Mouse (Mus musculus) hindbrain, embryonic 10.5 days (tissue): ENCODE measurements around the gene Fli1. TPM values are rescaled to one million over a fixed set of nuclear protein-coding genes. Genes with fewer than 3 reads are reported as not detected.
A peak's percentile ranks its signal among the peaks of the same experiment; 100 is the strongest.

Experiments used
- DNase-seq: peaks from one replicate; pipeline ENCODE4 v3.0.0-alpha.2; 2017; ENCODE audit warnings: low spot score
- H3K27ac ChIP-seq: fragments of 300-500 bp; sonication (generic); 2 replicates; pipeline ENCODE4 v1.5.1; 2016; ENCODE audit warnings: mild to moderate bottlenecking, moderate library complexity
- H3K27me3 ChIP-seq: fragments of 300-500 bp; sonication (generic); 2 replicates; pipeline ENCODE4 v1.6.1; 2016; ENCODE audit warnings: mild to moderate bottlenecking; ENCODE audit not compliant: poor library complexity, insufficient read depth, severe bottlenecking
- H3K36me3 ChIP-seq: fragments of 300-500 bp; sonication (generic); 2 replicates; pipeline ENCODE4 v1.6.1; 2016; ENCODE audit warnings: mild to moderate bottlenecking, moderate library complexity
- H3K4me1 ChIP-seq: fragments of 300-500 bp; sonication (generic); replicated peaks from 2 replicates; pipeline ENCODE4 v1.6.1; 2016; ENCODE audit warnings: mild to moderate bottlenecking
- H3K4me3 ChIP-seq: fragments of 300-500 bp; sonication (generic); 2 replicates; pipeline ENCODE4 v1.5.1; 2016; ENCODE audit warnings: mild to moderate bottlenecking, moderate library complexity
- H3K9me3 ChIP-seq: fragments of 300-500 bp; sonication (generic); 2 replicates; pipeline ENCODE4 v1.6.1; 2016; ENCODE audit warnings: mild to moderate bottlenecking, moderate library complexity
- WGBS: fragments of 180-500 bp; shearing (Covaris S2); methylation state at CpG from one replicate; pipeline ENCODE4 v1.1.7; 2016; 5-methylcytosine and 5-hydroxymethylcytosine counted together
- polyA plus RNA-seq: library from polyadenylated mRNA; unstranded; fragments of >200 nt; fragmentation: Nextera tagmentation; extraction: Ambion mirVana; gene quantifications from 2 replicates; pipeline ENCODE4 v1.2.1, GENCODE M21; 2016

The Fli1 gene
- polyA plus RNA-seq, 1 experiment from 2014 or later: 23.1 TPM

GRCm38 (mm10) chr9:32567603-32568002 is 24.9 kb upstream of the Fli1 start:
- Histone ChIP-seq H3K36me3 (no peaks in the 10 kb centered on the region), H3K27me3 (peaks cover 15% of the 10 kb centered on the region; the same call in 1 of the 2 replicates), H3K27ac (no peak overlapping the region), H3K4me1 (peaks cover 34% of the 10 kb centered on the region), H3K4me3 (no peak overlapping the region), H3K9me3 (no peaks in the 10 kb centered on the region)
- DNase-seq: no peak
- WGBS: 68% methylated on average over 7 of the region's 7 CpGs

DNA sequence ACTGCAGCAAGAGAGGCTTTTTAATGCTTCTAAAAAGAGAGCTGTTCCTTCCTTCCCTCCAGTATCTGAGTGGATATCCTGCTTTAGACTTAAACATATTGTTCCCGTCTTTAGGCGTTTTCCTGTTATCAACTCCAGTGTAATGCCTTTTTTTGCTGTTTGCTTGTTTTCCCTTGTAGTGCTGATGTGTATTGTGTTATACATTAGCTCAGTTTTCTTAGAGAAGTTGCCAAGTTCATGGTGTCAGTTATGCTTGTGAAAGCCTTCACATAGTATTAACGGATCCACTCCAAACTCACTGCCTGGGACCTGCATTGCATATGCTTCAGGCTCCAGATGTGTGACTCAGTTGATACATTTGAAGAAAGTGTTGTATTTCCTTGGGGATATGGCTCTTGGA is 22.6 kb upstream of the Fli1 start:
- Histone ChIP-seq H3K27ac (no peak overlapping the region), H3K4me3 (no peak overlapping the region), H3K9me3 (no peaks in the 10 kb centered on the region), H3K4me1 (peaks cover 31% of the 10 kb centered on the region; the same call in 1 of the 2 replicates), H3K36me3 (no peaks in the 10 kb centered on the region), H3K27me3 (peaks cover 15% of the 10 kb centered on the region; the same call in 1 of the 2 replicates)
- WGBS: 80% methylated on average over 3 of the region's 3 CpGs
- no peak for DNase-seq

DNA sequence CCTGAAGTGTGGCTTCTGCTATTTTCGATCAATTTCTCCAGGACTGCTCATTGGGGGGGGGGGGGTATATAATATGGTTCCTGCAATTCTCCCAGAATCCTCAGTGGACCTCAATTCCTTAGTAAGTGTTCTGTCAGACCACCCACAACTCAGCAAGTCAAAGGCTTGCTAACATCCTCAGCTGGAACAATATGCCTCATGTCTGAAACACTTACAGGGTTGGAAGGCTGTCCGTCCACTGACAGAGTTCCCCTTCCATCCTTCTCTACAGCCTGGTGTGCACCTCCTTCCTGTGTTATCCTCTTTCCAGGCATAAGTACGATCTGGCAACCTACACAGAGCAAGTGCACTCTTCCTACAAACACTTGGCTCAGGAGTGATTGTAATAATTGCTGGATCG is 20.2 kb upstream of the Fli1 start:
- Histone ChIP-seq H3K27me3 (peaks cover 15% of the 10 kb centered on the region; the same call in 1 of the 2 replicates), H3K9me3 (no peaks in the 10 kb centered on the region), H3K27ac (no peak overlapping the region), H3K4me3 (no peak overlapping the region), H3K4me1 (peaks cover 25% of the 10 kb centered on the region; the same call in 1 of the 2 replicates), H3K36me3 (no peaks in the 10 kb centered on the region)
- 79% methylated on average over 4 of the region's 4 CpGs for WGBS
- no peak for DNase-seq

DNA sequence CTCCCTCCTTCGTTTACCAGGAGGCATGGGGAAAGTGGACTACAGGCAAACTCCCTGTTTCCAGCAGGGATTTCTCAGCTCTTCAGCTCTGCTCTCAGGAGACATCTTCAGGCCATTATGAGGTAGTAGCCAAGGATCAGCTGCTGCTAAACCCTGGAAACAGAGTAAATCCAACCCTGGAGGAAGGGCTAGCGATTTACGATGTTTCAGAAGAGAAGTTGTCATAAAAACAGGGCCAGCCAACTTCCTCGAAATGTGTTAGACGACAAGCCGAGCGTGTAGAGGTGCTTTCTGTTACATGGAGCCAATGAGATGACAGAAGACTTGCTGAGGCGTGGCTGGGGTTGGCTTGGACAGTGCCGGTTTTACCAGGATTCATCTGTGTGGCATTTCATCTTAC is 19.7 kb upstream of the Fli1 start:
- H3K27ac ChIP-seq: no peak overlapping the region
- H3K27me3 ChIP-seq: peaks cover 16% of the 10 kb centered on the region
- H3K36me3 ChIP-seq: no peaks in the 10 kb centered on the region
- H3K9me3 ChIP-seq: no peaks in the 10 kb centered on the region
- 65% methylated on average over 9 of the region's 9 CpGs for WGBS
- H3K4me1 ChIP-seq: peaks cover 21% of the 10 kb centered on the region; the same call in 1 of the 2 replicates
- DNase-seq: no peak
- no peak overlapping the region for H3K4me3 ChIP-seq

DNA sequence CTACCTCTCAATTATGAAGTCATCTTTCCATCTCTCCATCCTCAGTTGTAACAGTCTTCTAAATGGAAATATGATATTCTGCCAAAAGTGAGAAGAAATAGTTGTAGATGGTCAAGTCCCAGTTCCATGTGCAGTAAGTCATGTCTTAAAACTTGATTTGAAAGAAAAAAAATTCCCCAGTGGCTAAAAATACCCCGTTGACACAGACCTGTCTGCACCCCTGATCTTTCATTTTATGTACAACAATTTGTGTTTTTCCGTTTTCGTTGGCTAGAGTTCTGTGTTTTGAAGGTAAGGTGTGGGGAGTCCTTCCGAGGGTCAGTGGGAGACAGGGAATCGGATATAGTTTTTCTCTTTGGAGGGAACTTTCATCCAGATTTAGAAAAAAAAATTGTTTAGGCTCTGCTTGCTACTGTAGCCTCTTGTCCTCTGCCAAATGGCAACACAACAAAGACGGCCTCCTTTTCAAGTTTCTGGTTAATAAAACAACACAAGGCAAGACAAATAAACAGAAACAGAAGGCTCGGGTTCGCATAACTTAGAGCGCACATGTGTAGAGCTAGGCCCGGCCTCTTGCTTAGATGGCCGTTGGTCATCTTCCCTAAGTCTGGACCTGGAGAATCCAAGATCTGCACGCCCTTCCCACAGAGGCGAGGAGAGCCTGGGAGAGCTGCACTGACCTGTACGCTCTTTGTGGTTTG is 18.7 kb upstream of the Fli1 start:
- no peak for DNase-seq
- 84% methylated on average over 14 of the region's 14 CpGs for WGBS

DNA sequence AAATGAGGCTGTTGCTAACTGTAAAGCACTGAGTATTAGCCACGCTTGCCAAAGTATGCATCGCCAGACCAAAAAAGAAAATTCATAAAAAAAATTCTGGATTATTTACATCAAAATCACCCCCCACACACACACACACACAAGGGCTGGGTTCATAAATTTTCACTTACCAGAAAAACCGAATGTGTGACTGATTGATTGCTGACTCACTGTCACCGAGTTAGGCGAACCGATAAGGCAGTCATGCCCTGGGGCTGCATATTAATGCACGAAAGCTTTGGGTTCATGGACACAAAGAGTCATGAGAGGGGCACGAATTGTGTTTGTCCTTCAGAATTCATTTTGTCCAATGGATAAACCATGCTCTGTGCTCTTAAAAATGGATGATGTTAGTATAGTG is 17.2 kb upstream of the Fli1 start:
- 74% methylated on average over 8 of the region's 8 CpGs for WGBS
- no peak overlapping the region for H3K27ac ChIP-seq

More for the DNA sequence above, 18.7 kb upstream of the Fli1 start:
- Histone ChIP-seq H3K27ac (no peak overlapping the region), H3K36me3 (no peaks in the 10 kb centered on the region), H3K4me1 (peaks cover 20% of the 10 kb centered on the region; the same call in 1 of the 2 replicates), H3K4me3 (no peak overlapping the region), H3K27me3 (peaks cover 18% of the 10 kb centered on the region), H3K9me3 (no peaks in the 10 kb centered on the region)

GRCm38 (mm10) chr9:32559454-32559853 is 16.8 kb upstream of the Fli1 start:
- Histone ChIP-seq H3K4me3 (no peak overlapping the region), H3K27me3 (peaks cover 18% of the 10 kb centered on the region), H3K9me3 (no peaks in the 10 kb centered on the region), H3K4me1 (peaks cover 14% of the 10 kb centered on the region; the same call in 1 of the 2 replicates), H3K36me3 (no peaks in the 10 kb centered on the region), H3K27ac (no peak overlapping the region)
- DNase-seq: no peak

More for the DNA sequence above, 17.2 kb upstream of the Fli1 start:
- Histone ChIP-seq H3K4me3 (no peak overlapping the region), H3K4me1 (peaks cover 18% of the 10 kb centered on the region; the same call in 1 of the 2 replicates), H3K9me3 (no peaks in the 10 kb centered on the region), H3K36me3 (no peaks in the 10 kb centered on the region), H3K27me3 (peaks cover 18% of the 10 kb centered on the region)
- no peak for DNase-seq

- 80% methylated on average over 7 of the region's 7 CpGs for WGBS
- Histone ChIP-seq H3K9me3 (no peaks in the 10 kb centered on the region), H3K36me3 (no peaks in the 10 kb centered on the region)
Observed at GRCm38 (mm10) chr9:32556313-32556712, 13.7 kb upstream of the Fli1 start.

DNA sequence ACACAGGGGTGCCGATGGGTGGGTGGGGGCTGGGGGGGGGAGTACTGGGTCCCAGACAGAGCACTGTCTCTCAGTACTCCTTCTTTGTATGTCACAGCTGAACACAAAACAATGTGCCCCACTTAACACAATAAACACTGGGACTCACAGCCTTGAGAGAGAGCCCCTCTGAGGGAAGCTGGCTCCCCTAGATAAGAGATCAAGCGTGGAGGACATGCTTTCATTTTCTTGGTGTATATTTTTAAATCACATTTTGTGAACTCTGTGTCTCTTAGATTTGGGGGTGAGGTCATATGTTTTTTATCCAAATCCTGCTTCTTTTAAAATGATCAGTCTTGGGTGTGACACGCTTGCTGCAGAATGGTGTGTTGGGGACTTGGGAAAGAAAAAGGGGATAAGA is 12.6 kb upstream of the Fli1 start:
- Histone ChIP-seq H3K27ac (no peak overlapping the region), H3K9me3 (no peaks in the 10 kb centered on the region)
- 90% methylated on average over 3 of the region's 3 CpGs for WGBS

More at GRCm38 (mm10) chr9:32556313-32556712, 13.7 kb upstream of the Fli1 start:
- DNase-seq: no peak
- Histone ChIP-seq H3K27ac (no peak overlapping the region), H3K27me3 (peaks cover 14% of the 10 kb centered on the region), H3K4me1 (no peaks in the 10 kb centered on the region; the same call in 1 of the 2 replicates), H3K4me3 (no peak overlapping the region)

GRCm38 (mm10) chr9:32550541-32550940 is 7.9 kb upstream of the Fli1 start:
- Histone ChIP-seq H3K36me3 (no peaks in the 10 kb centered on the region), H3K27ac (peak overlapping the region; percentile 74; the same call in 1 of the 2 replicates), H3K4me1 (peaks cover 55% of the 10 kb centered on the region), H3K27me3 (peaks cover 66% of the 10 kb centered on the region), H3K4me3 (no peak overlapping the region; the same call in 1 of the 2 replicates), H3K9me3 (no peaks in the 10 kb centered on the region)
- DNase-seq: peak; percentile 63
- under 1% methylated on average over 10 of the region's 10 CpGs for WGBS

More for the DNA sequence above, 12.6 kb upstream of the Fli1 start:
- Histone ChIP-seq H3K36me3 (no peaks in the 10 kb centered on the region), H3K27me3 (peaks cover 22% of the 10 kb centered on the region), H3K4me3 (no peak overlapping the region), H3K4me1 (peaks cover 10% of the 10 kb centered on the region)
- no peak for DNase-seq

GRCm38 (mm10) chr9:32549462-32550384 is 7.1 kb upstream of the Fli1 start:
- Histone ChIP-seq H3K36me3 (no peaks in the 10 kb centered on the region), H3K27me3 (peaks cover 74% of the 10 kb centered on the region)

DNA sequence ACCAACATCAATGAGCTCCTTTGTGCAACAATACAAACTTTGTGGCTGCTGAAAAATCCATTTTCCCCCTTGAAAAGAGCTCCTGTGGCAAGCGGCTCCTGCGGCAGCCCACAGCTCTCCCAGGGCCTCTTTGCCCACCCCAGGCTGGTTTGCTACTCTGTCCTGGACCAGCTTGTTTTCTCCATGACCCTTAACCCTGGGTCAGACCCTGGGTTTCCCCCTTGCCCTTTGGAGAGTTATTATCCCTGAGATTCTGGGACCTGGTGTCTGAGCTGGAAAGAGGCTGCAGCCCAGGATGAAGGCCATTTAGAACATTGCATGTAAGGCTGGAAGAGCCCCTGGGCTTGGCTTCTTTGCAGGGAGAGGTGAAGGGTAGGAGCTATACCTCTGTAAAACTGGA is 4.1 kb upstream of the Fli1 start:
- no peaks in the 10 kb centered on the region for H3K36me3 ChIP-seq
- no peak for DNase-seq
- WGBS: 11% methylated on average over 2 of the region's 2 CpGs
- H3K4me3 ChIP-seq: no peak overlapping the region
- H3K4me1 ChIP-seq: peaks cover 91% of the 10 kb centered on the region
- no peaks in the 10 kb centered on the region for H3K9me3 ChIP-seq
- H3K27me3 ChIP-seq: peaks cover 97% of the 10 kb centered on the region
- 0 out of 2 replicates have a peak overlapping the region, but pooled peaks have one; percentile 2 for H3K27ac ChIP-seq

More at GRCm38 (mm10) chr9:32549462-32550384, 7.1 kb upstream of the Fli1 start:
- DNase-seq: peak; percentile 40
- 11% methylated on average over 6 of the region's 6 CpGs for WGBS
- no peak overlapping the region for H3K4me3 ChIP-seq
- H3K27ac ChIP-seq: peak overlapping the region; percentile 74
- no peaks in the 10 kb centered on the region for H3K9me3 ChIP-seq
- H3K4me1 ChIP-seq: peaks cover 63% of the 10 kb centered on the region
